Mouse (Mus musculus) liver, embryonic 14.5 days (tissue): Measurements from ENCODE around the gene Olfr622.

ENCODE experiments used
- CTCF ChIP-seq: IDR thresholded peaks from 2 replicates; pipeline ENCODE4 v1.5.1; 2016; ENCODE audit warnings: antibody characterized with exemption, low read depth, control low read depth
- EP300 ChIP-seq: IDR thresholded peaks from 2 replicates; pipeline ENCODE4 v1.6.1; 2016; ENCODE audit warnings: antibody characterized with exemption, low read depth

DNA sequence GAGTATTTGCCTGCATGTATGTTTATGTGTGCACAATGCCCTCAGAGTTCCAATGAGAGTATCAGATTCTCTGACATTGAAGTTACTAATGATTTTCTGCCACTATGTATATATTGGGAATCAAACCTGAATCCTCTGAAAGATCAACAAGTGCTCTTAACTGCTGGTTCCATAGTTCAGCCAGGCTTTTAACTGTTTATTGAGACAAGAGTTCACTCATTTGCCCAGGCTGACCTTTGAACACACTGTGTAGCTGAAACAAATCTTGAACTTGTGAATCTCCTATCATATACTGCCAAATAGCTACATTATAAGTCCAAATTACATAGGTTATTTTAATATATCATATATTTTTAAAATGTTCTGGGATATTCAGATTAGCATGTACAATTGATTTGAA lies 5.7 kb downstream of the Olfr622 start:
- TF ChIP-seq CTCF (no peak), EP300 (no peak)
